Mouse (Mus musculus): Measurements from ENCODE around the gene 2010111I01Rik.
"Not testable (repeated sequence)": the region's sequence is repeated elsewhere in the genome, so short reads cannot be mapped to it uniquely, and the experiment has no call there.

2010111I01Rik gene

GRCm38 (mm10) chr13:63068371-63069136 is 103.9 kb downstream of the 2010111I01Rik start:
- H3K27me3 ChIP-seq (ENCODE audit: control insufficient read depth, insufficient read depth, low read length, poor library complexity, severe bottlenecking) = no peaks in the 10 kb centered on the region
- DNase-seq (ENCODE audit: low read depth, low spot score) = no peak
- no peaks in the 10 kb centered on the region for H3K36me3 ChIP-seq (ENCODE audit: control insufficient read depth, insufficient read depth, low read length, poor library complexity, severe bottlenecking)

GRCm38 (mm10) chr13:63071874-63072273 is 107.2 kb downstream of the 2010111I01Rik start:
- Histone ChIP-seq H3K27me3 (ENCODE audit: control insufficient read depth, insufficient read depth, low read length, poor library complexity, severe bottlenecking) (no peaks in the 10 kb centered on the region), H3K36me3 (ENCODE audit: control insufficient read depth, insufficient read depth, low read length, poor library complexity, severe bottlenecking) (no peaks in the 10 kb centered on the region)
- no peak for DNase-seq (ENCODE audit: low read depth, low spot score)

- DNase-seq (ENCODE audit: low read depth, low spot score) = no peak
- no peaks in the 10 kb centered on the region for H3K36me3 ChIP-seq (ENCODE audit: control insufficient read depth, insufficient read depth, low read length, poor library complexity, severe bottlenecking)
- no peaks in the 10 kb centered on the region for H3K27me3 ChIP-seq (ENCODE audit: control insufficient read depth, insufficient read depth, low read length, poor library complexity, severe bottlenecking)
These were observed 107.7 kb downstream of the 2010111I01Rik start for GRCm38 (mm10) chr13:63072376-63072775.

- no peak for DNase-seq (ENCODE audit: low read depth, low spot score)
- no peaks in the 10 kb centered on the region for H3K36me3 ChIP-seq (ENCODE audit: control insufficient read depth, insufficient read depth, low read length, poor library complexity, severe bottlenecking)
- no peaks in the 10 kb centered on the region for H3K27me3 ChIP-seq (ENCODE audit: control insufficient read depth, insufficient read depth, low read length, poor library complexity, severe bottlenecking)
These were observed 109.4 kb downstream of the 2010111I01Rik start for GRCm38 (mm10) chr13:63073911-63074675.

GRCm38 (mm10) chr13:63074676-63074991 is 109.9 kb downstream of the 2010111I01Rik start:
- no peaks in the 10 kb centered on the region for H3K36me3 ChIP-seq (ENCODE audit: control insufficient read depth, insufficient read depth, low read length, poor library complexity, severe bottlenecking)
- DNase-seq (ENCODE audit: low read depth, low spot score) = no peak

GRCm38 (mm10) chr13:63075331-63075855 is 110.7 kb downstream of the 2010111I01Rik start:
- no peaks in the 10 kb centered on the region for H3K27me3 ChIP-seq (ENCODE audit: control insufficient read depth, insufficient read depth, low read length, poor library complexity, severe bottlenecking)
- no peak for DNase-seq (ENCODE audit: low read depth, low spot score)

More at GRCm38 (mm10) chr13:63074676-63074991, 109.9 kb downstream of the 2010111I01Rik start:
- H3K27me3 ChIP-seq (ENCODE audit: control insufficient read depth, insufficient read depth, low read length, poor library complexity, severe bottlenecking) = no peaks in the 10 kb centered on the region

GRCm38 (mm10) chr13:63080191-63080590 is 115.5 kb downstream of the 2010111I01Rik start:
- H3K27me3 ChIP-seq (ENCODE audit: control insufficient read depth, insufficient read depth, low read length, poor library complexity, severe bottlenecking) = no peaks in the 10 kb centered on the region
- no peaks in the 10 kb centered on the region for H3K36me3 ChIP-seq (ENCODE audit: control insufficient read depth, insufficient read depth, low read length, poor library complexity, severe bottlenecking)
- DNase-seq (ENCODE audit: low read depth, low spot score) = no peak

More at GRCm38 (mm10) chr13:63075331-63075855, 110.7 kb downstream of the 2010111I01Rik start:
- no peaks in the 10 kb centered on the region for H3K36me3 ChIP-seq (ENCODE audit: control insufficient read depth, insufficient read depth, low read length, poor library complexity, severe bottlenecking)

GRCm38 (mm10) chr13:63080823-63081222 is 116.1 kb downstream of the 2010111I01Rik start:
- no peak for DNase-seq (ENCODE audit: low read depth, low spot score)
- H3K27me3 ChIP-seq (ENCODE audit: control insufficient read depth, insufficient read depth, low read length, poor library complexity, severe bottlenecking) = no peaks in the 10 kb centered on the region

GRCm38 (mm10) chr13:63082555-63083136 is 118.0 kb downstream of the 2010111I01Rik start:
- Histone ChIP-seq H3K27me3 (ENCODE audit: control insufficient read depth, insufficient read depth, low read length, poor library complexity, severe bottlenecking) (no peaks in the 10 kb centered on the region), H3K36me3 (ENCODE audit: control insufficient read depth, insufficient read depth, low read length, poor library complexity, severe bottlenecking) (no peaks in the 10 kb centered on the region)
- no peak for DNase-seq (ENCODE audit: low read depth, low spot score)

More at GRCm38 (mm10) chr13:63080823-63081222, 116.1 kb downstream of the 2010111I01Rik start:
- H3K36me3 ChIP-seq (ENCODE audit: control insufficient read depth, insufficient read depth, low read length, poor library complexity, severe bottlenecking) = no peaks in the 10 kb centered on the region

- not testable (repeated sequence) for H3K36me3 ChIP-seq (ENCODE audit: control insufficient read depth, insufficient read depth, low read length, poor library complexity, severe bottlenecking); H3K27me3 ChIP-seq (ENCODE audit: control insufficient read depth, insufficient read depth, low read length, poor library complexity, severe bottlenecking); DNase-seq (ENCODE audit: low read depth, low spot score)
These were observed 118.4 kb downstream of the 2010111I01Rik start for GRCm38 (mm10) chr13:63083139-63083538.

- Histone ChIP-seq H3K36me3 (ENCODE audit: control insufficient read depth, insufficient read depth, low read length, poor library complexity, severe bottlenecking) (no peaks in the 10 kb centered on the region), H3K27me3 (ENCODE audit: control insufficient read depth, insufficient read depth, low read length, poor library complexity, severe bottlenecking) (no peaks in the 10 kb centered on the region)
- DNase-seq (ENCODE audit: low read depth, low spot score) = no peak
These were observed 119.0 kb downstream of the 2010111I01Rik start for GRCm38 (mm10) chr13:63083663-63084062.

- DNase-seq (ENCODE audit: low read depth, low spot score) = no peak
- H3K27me3 ChIP-seq (ENCODE audit: control insufficient read depth, insufficient read depth, low read length, poor library complexity, severe bottlenecking) = no peaks in the 10 kb centered on the region
- no peaks in the 10 kb centered on the region for H3K36me3 ChIP-seq (ENCODE audit: control insufficient read depth, insufficient read depth, low read length, poor library complexity, severe bottlenecking)
These were observed 123.4 kb downstream of the 2010111I01Rik start for GRCm38 (mm10) chr13:63087865-63088683.

GRCm38 (mm10) chr13:63089513-63089912 is 124.8 kb downstream of the 2010111I01Rik start:
- H3K36me3 ChIP-seq (ENCODE audit: control insufficient read depth, insufficient read depth, low read length, poor library complexity, severe bottlenecking) = no peaks in the 10 kb centered on the region
- no peaks in the 10 kb centered on the region for H3K27me3 ChIP-seq (ENCODE audit: control insufficient read depth, insufficient read depth, low read length, poor library complexity, severe bottlenecking)
- DNase-seq (ENCODE audit: low read depth, low spot score) = no peak

- Histone ChIP-seq H3K27me3 (ENCODE audit: control insufficient read depth, insufficient read depth, low read length, poor library complexity, severe bottlenecking) (no peaks in the 10 kb centered on the region), H3K36me3 (ENCODE audit: control insufficient read depth, insufficient read depth, low read length, poor library complexity, severe bottlenecking) (no peaks in the 10 kb centered on the region)
- DNase-seq (ENCODE audit: low read depth, low spot score) = no peak
These were observed 126.6 kb downstream of the 2010111I01Rik start for GRCm38 (mm10) chr13:63091246-63091645.

Data from splenic B cell, adult 2 months (primary cell).